Mouse (Mus musculus): ENCODE measurements around the gene Hsd17b14. TPM values are rescaled to one million over a fixed set of nuclear protein-coding genes. Genes with fewer than 3 reads are reported as not detected.

The Hsd17b14 gene
- polyA plus RNA-seq, 1 experiment from 2014 or later: 0.66 TPM

DNA sequence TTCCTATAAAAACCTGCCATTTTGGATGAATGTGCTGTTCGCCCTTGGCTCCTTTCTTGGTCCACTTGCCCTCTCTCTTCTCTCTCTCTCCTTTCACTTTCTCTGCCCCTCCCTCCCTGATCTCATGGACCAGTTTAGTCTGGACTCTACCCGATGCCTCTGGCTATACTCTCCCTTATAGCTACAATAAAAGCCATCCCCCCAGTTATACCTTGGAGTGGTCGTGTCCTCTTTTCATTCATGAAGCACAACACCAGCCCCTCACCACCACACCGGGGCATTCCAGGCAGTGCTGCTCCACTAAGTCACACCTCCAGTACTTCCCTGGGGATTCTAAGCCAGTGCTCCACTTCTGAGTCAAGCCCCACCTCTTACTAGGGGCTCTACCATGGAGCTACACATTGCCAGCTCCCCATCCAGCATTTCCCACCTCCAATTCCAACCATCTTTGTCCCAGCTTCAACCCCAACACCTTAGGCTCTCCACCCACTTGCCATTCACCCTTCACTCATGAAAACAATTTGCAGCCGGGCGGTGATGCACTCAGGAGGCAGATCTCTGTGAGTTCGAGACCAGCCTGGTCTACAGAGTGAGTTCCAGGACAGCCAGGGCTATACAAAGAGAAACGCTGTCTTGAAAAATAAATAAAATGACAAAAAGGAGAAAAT lies 12.6 kb downstream of the Hsd17b14 start:
- no peak for TF ChIP-seq CTCF (IDR thresholded peaks at IDR 0.05; ENCODE audit: low read depth)

DNA sequence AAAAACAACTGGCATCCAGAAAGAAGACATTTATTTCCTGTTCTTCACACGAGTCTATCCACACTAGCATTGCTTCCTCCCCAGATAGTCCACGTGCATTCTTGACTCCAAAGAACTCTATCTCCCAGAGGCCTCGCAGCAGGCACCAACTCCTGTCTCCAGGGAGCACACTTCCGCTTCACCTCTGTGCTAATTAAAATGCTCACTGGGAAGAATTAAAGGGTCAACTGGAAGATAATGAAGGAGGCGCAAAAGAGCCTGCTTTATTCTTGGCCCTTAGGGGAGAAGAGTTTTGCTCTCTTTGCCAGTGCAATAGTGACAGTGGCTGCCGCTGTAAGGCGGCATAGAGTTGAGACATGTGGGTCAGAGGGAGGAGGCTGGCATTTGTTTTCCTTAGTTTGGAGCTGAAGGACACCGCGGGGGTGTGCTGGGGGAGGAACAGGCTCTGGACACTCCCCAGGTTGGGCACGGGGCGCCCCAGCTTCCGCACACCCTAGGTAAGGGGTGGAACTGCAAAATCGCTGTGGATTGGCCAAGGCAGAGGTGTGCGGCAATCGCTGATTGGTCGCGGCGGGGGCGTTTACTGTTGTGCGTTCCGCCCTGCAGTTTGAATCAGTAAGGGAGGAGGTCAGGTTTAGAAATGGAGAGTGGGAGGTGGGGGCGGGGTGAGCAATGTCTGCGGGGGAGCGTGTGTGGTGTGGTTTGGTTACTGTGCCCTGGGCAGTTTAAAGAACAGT lies 13.3 kb downstream of the Hsd17b14 start:
- ATAC-seq (ENCODE audit: insufficient read depth): peak; percentile 97

More for the DNA sequence above, 12.6 kb downstream of the Hsd17b14 start:
- no peak overlapping the region; the same call in 1 of the 2 replicates for H3K27ac ChIP-seq (ENCODE audit: low read depth)
- DNase-seq (no peak), ATAC-seq (ENCODE audit: insufficient read depth) (no peak)
- WGBS: 68% methylated on average over 8 of the region's 8 CpGs
- peaks cover 3% of the 10 kb centered on the region; the same call in 1 of the 2 replicates for H3K4me1 ChIP-seq (ENCODE audit: insufficient read depth)
- H3K36me3 ChIP-seq (ENCODE audit: insufficient read depth): no peaks in the 10 kb centered on the region
- peak overlapping the region; percentile 44 for H3K4me3 ChIP-seq (ENCODE audit: low read depth, low read length)
- H3K4me2 ChIP-seq: peak overlapping the region; percentile 77
- no peak overlapping the region for H3K9ac ChIP-seq
- no peaks in the 10 kb centered on the region for H3K9me3 ChIP-seq (ENCODE audit: low read depth, low read length)
- H3K27me3 ChIP-seq (ENCODE audit: insufficient read depth, low read length): no peaks in the 10 kb centered on the region

GRCm38 (mm10) chr7:45568601-45569473 lies 14.1 kb downstream of the Hsd17b14 start:
- TF ChIP-seq CTCF (IDR thresholded peaks at IDR 0.05; ENCODE audit: low read depth): no peak
- Histone ChIP-seq H3K36me3 (ENCODE audit: insufficient read depth) (0 out of 2 replicates have a peak, but pooled peaks cover 3% of the 10 kb centered on the region), H3K4me3 (ENCODE audit: low read depth, low read length) (peak overlapping the region; percentile 44), H3K27ac (ENCODE audit: low read depth) (peak overlapping the region; percentile 87), H3K9ac (peak overlapping the region; percentile 47), H3K9me3 (ENCODE audit: low read depth, low read length) (no peaks in the 10 kb centered on the region), H3K27me3 (ENCODE audit: insufficient read depth, low read length) (no peaks in the 10 kb centered on the region), H3K4me2 (peak overlapping the region; percentile 77), H3K4me1 (ENCODE audit: insufficient read depth) (peaks cover 3% of the 10 kb centered on the region; the same call in 1 of the 2 replicates)
- ATAC-seq (ENCODE audit: insufficient read depth): no peak
- WGBS: 70% methylated on average over 10 of the region's 10 CpGs
- no peak for DNase-seq

More for the DNA sequence above, 13.3 kb downstream of the Hsd17b14 start:
- peak; percentile 98 for DNase-seq
- Histone ChIP-seq H3K9ac (peak overlapping the region; percentile 47), H3K27ac (ENCODE audit: low read depth) (peak overlapping the region; percentile 84), H3K4me2 (peak overlapping the region; percentile 77), H3K4me3 (ENCODE audit: low read depth, low read length) (peak overlapping the region; percentile 44), H3K4me1 (ENCODE audit: insufficient read depth) (peaks cover 3% of the 10 kb centered on the region; the same call in 1 of the 2 replicates), H3K9me3 (ENCODE audit: low read depth, low read length) (no peaks in the 10 kb centered on the region), H3K36me3 (ENCODE audit: insufficient read depth) (no peaks in the 10 kb centered on the region), H3K27me3 (ENCODE audit: insufficient read depth, low read length) (no peaks in the 10 kb centered on the region)
- WGBS: under 1% methylated on average over 24 of the region's 24 CpGs
- TF ChIP-seq CTCF (IDR thresholded peaks at IDR 0.05; ENCODE audit: low read depth): no peak

DNA sequence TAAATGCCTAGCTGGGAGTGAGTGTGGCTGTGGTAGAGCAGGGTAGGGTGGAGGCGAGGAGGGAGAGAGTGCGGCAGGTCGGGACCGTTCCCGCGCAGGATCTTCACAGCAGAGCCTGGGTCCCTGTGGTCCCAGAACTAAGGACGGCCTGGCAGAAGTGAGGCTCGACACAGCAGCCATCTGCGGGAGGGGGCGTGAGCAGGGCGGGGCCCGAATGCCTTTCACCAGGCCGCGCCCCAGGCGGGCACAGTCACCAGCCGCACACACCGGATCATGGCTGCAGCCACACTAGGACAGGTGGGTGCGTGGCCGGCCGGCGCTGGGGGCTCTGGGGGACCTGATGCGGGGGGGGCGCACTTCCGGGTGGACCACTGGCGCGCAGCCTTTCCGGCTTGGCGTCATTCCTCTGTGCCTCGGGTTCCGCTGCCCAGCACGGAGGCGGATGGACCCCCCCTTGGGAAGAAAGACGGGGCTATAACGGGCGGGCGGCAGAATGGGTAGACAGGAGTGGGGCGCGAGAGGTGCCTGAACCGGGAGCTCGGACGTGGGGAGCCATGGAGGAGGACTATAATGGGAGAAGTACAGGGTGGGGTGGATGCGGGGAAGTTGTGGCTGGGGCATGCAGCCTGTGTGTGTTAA lies 15.5 kb downstream of the Hsd17b14 start, which contains the start of gene Bcat2:
Bcat2 (plus strand) TSS at position 51 of the 639 bp plus-strand sequence.
- TF ChIP-seq CTCF (IDR thresholded peaks at IDR 0.05; ENCODE audit: low read depth): no peak
- H3K9me3 ChIP-seq (ENCODE audit: low read depth, low read length): no peaks in the 10 kb centered on the region
- H3K27ac ChIP-seq (ENCODE audit: low read depth): peak within 1 kb of the TSS; percentile 87
- peak within 1 kb of the TSS; percentile 81 for H3K9ac ChIP-seq
- peaks cover 6% of the 10 kb centered on the region; the same call in 1 of the 2 replicates for H3K36me3 ChIP-seq (ENCODE audit: insufficient read depth)
- H3K4me1 ChIP-seq (ENCODE audit: insufficient read depth): peaks cover 3% of the 10 kb centered on the region; the same call in 1 of the 2 replicates
- DNase-seq: peak; percentile 79
- H3K4me2 ChIP-seq: peak within 1 kb of the TSS; percentile 85
- ATAC-seq (ENCODE audit: insufficient read depth): peak; percentile 69
- H3K4me3 ChIP-seq (ENCODE audit: low read depth, low read length): peak within 1 kb of the TSS; percentile 78
- H3K27me3 ChIP-seq (ENCODE audit: insufficient read depth, low read length): no peaks in the 10 kb centered on the region
- WGBS: under 1% methylated on average over 42 of the region's 42 CpGs

DNA sequence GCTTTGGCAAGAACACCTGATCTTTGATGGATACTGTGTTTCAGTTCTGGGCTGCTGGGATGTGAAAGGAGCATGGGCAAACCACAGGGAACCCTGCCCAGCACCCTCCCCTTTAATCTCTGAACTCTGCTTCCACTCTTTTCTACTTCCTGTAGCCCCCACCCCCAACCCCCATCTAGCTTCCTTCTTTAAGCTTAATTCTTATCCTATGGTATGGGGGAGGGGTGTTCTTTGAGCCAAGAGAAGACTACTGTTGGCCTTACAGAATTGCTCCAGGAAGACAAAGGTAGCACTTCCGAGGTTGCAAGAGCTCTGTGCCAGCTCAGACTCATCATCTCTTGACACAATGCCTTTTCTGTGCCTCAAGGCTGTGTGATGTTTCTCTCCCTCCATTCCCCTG lies 17.3 kb downstream of the Hsd17b14 start:
- no peak for TF ChIP-seq CTCF (IDR thresholded peaks at IDR 0.05; ENCODE audit: low read depth)
- Histone ChIP-seq H3K27ac (ENCODE audit: low read depth) (no peak overlapping the region), H3K4me2 (peak overlapping the region; percentile 85; the same call in 1 of the 2 replicates), H3K4me1 (ENCODE audit: insufficient read depth) (peaks cover 3% of the 10 kb centered on the region; the same call in 1 of the 2 replicates), H3K36me3 (ENCODE audit: insufficient read depth) (peaks cover 23% of the 10 kb centered on the region), H3K9me3 (ENCODE audit: low read depth, low read length) (no peaks in the 10 kb centered on the region), H3K9ac (no peak overlapping the region), H3K4me3 (ENCODE audit: low read depth, low read length) (no peak overlapping the region), H3K27me3 (ENCODE audit: insufficient read depth, low read length) (no peaks in the 10 kb centered on the region)
- ATAC-seq (ENCODE audit: insufficient read depth): no peak
- WGBS: 36% methylated on average over 1 of the region's 1 CpGs
- DNase-seq: no peak

GRCm38 (mm10) chr7:45573954-45574353 lies 19.3 kb downstream of the Hsd17b14 start:
- no peak overlapping the region for H3K4me2 ChIP-seq
- no peaks in the 10 kb centered on the region for H3K27me3 ChIP-seq (ENCODE audit: insufficient read depth, low read length)
- WGBS: 64% methylated on average over 8 of the region's 8 CpGs
- no peak overlapping the region for H3K27ac ChIP-seq (ENCODE audit: low read depth)
- H3K9me3 ChIP-seq (ENCODE audit: low read depth, low read length): no peaks in the 10 kb centered on the region
- no peak overlapping the region for H3K4me3 ChIP-seq (ENCODE audit: low read depth, low read length)
- DNase-seq (no peak), ATAC-seq (ENCODE audit: insufficient read depth) (no peak)
- no peak overlapping the region for H3K9ac ChIP-seq
- TF ChIP-seq CTCF (IDR thresholded peaks at IDR 0.05; ENCODE audit: low read depth): no peak
- peaks cover 28% of the 10 kb centered on the region for H3K36me3 ChIP-seq (ENCODE audit: insufficient read depth)
- H3K4me1 ChIP-seq (ENCODE audit: insufficient read depth): 0 out of 2 replicates have a peak, but pooled peaks cover 3% of the 10 kb centered on the region
